Mouse (Mus musculus) ES-E14 (cell line): ENCODE measurements around the gene Pcsk5.

Source experiments
- CHD2 ChIP-seq: IDR thresholded peaks from 2 replicates; pipeline ENCODE4 v1.6.1; 2014; ENCODE audit warnings: mild to moderate bottlenecking, low read depth, low read length, inconsistent platforms
- HCFC1 ChIP-seq: IDR thresholded peaks from 2 replicates; pipeline ENCODE4 v1.6.1; 2012; ENCODE audit warnings: low read length, inconsistent platforms, borderline replicate concordance; ENCODE audit not compliant: insufficient read depth
- MAFK ChIP-seq: IDR thresholded peaks from 2 replicates; pipeline ENCODE4 v1.6.1; 2014; ENCODE audit warnings: mild to moderate bottlenecking, low read depth, low read length, inconsistent platforms; ENCODE audit not compliant: insufficient read depth
- ZC3H11A ChIP-seq: IDR thresholded peaks from 2 replicates; pipeline ENCODE4 v1.6.1; 2012; ENCODE audit warnings: low read depth, mild to moderate bottlenecking, inconsistent platforms, low read length, borderline replicate concordance
- ZNF384 ChIP-seq: IDR thresholded peaks from 2 replicates; pipeline ENCODE4 v1.6.1; 2012; ENCODE audit warnings: low read depth, low read length, inconsistent platforms

DNA sequence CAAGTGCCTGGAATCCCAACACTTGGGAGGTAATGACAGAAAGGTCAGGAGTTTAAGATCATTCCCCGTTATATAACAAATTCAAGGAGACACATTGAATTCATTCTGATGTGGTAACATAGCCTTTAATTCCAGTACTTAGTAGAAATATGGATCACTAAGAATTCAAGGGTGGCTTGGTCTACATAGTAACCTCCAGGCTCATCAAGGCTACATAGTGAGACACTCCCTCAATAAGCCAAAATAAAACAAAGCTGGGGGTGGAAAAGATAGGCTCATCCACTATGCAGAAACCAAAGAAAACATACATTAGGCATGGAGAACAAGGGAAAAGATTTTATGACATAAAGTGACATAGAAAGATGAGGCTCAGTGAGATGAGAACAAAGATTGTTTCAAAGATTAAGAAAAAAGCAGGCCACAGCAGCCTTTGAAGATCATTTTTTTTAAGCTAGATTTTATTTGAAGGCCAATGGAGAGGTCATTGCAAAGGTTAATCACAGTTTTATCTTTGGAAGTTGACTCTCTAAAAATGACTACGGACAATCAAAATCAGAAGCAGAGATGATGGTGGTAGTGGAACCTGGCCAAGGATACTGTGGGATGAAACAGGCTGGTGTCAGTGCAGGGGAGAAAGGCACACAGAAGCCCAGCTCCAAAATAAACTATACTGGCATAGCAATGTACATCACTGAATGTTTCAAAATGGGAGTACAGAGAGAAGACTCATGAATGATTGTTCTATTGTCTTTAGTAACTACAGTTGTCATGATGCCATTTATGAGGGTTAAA, 52.8 kb downstream of the Pcsk5 start:
- no peak for TF ChIP-seq HCFC1
- TF ChIP-seq CHD2: no peak
- TF ChIP-seq ZNF384: no peak
- no peak for TF ChIP-seq ZC3H11A
- TF ChIP-seq MAFK: no peak
